Mouse (Mus musculus): ENCODE measurements around the gene Prkcsh. TPM values are rescaled to one million over a fixed set of nuclear protein-coding genes. Genes with fewer than 3 reads are reported as not detected.

Prkcsh gene
- polyA plus RNA-seq, 1 experiment = 35.2 TPM

GRCm38 (mm10) chr9:22054411-22055076 is 51.9 kb downstream of the Prkcsh start:
- H3K27ac ChIP-seq (ENCODE audit: control insufficient read depth, insufficient read depth, low read depth, low read length, poor library complexity) = no peak overlapping the region
- TF ChIP-seq POLR2A (IDR thresholded peaks at IDR 0.05; ENCODE audit: borderline replicate concordance, control insufficient read depth, low read depth, low read length) (0 out of 2 replicates have a peak, but pooled peaks have one; percentile 28), CTCF (IDR thresholded peaks at IDR 0.05; ENCODE audit: control insufficient read depth, insufficient read depth, low read length) (peak; percentile 65)
- H3K4me3 ChIP-seq (replicated peaks; ENCODE audit: control insufficient read depth, low read depth, low read length) = no peak overlapping the region
- WGBS = 4% methylated on average over 32 of the region's 32 CpGs
- no peaks in the 10 kb centered on the region; the same call in 1 of the 2 replicates for H3K4me1 ChIP-seq (ENCODE audit: control insufficient read depth, insufficient read depth, low read length)

- WGBS = 50% methylated on average over 29 of the region's 29 CpGs
- H3K4me3 ChIP-seq (replicated peaks; ENCODE audit: control insufficient read depth, low read depth, low read length) = no peak overlapping the region
- H3K27ac ChIP-seq (ENCODE audit: control insufficient read depth, insufficient read depth, low read depth, low read length, poor library complexity) = no peak overlapping the region
- no peak for TF ChIP-seq POLR2A (IDR thresholded peaks at IDR 0.05; ENCODE audit: borderline replicate concordance, control insufficient read depth, low read depth, low read length)
- TF ChIP-seq CTCF (IDR thresholded peaks at IDR 0.05; ENCODE audit: control insufficient read depth, insufficient read depth, low read length) = no peak
- H3K4me1 ChIP-seq (ENCODE audit: control insufficient read depth, insufficient read depth, low read length) = no peaks in the 10 kb centered on the region; the same call in 1 of the 2 replicates
These were observed 53.1 kb downstream of the Prkcsh start for GRCm38 (mm10) chr9:22055713-22056112.

- no peak for TF ChIP-seq CTCF (IDR thresholded peaks at IDR 0.05; ENCODE audit: control insufficient read depth, insufficient read depth, low read length)
- TF ChIP-seq POLR2A (IDR thresholded peaks at IDR 0.05; ENCODE audit: borderline replicate concordance, control insufficient read depth, low read depth, low read length) = no peak
- Histone ChIP-seq H3K4me3 (replicated peaks; ENCODE audit: control insufficient read depth, low read depth, low read length) (no peak overlapping the region), H3K4me1 (ENCODE audit: control insufficient read depth, insufficient read depth, low read length) (no peaks in the 10 kb centered on the region; the same call in 1 of the 2 replicates), H3K27ac (ENCODE audit: control insufficient read depth, insufficient read depth, low read depth, low read length, poor library complexity) (no peak overlapping the region)
- WGBS = 74% methylated on average over 9 of the region's 9 CpGs
These were observed 53.8 kb downstream of the Prkcsh start for GRCm38 (mm10) chr9:22056303-22056910.

DNA sequence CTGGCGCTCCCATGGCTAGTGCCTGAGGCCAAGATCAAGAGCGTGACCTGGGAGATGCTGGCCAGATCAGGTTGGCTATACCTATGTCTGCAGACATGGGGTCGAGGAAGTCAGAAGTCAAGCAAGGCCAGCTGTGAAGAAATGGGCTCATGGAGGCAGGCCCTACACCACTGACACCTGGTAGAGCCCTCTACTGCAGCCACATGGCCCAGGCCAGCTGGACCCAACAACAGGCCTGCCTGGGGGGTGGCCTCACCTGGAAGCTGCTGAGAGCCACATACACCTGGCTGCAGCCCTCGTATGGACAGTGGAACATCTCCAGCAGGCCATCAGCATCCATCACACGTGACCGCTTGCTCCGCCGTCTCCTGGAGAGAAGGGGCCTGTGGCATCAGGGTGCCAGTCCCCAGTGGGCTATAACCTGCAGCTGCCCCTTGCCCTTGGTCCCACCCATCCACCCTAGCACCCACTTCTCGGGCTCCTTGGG is 54.5 kb downstream of the Prkcsh start:
- no peak overlapping the region for H3K4me3 ChIP-seq (replicated peaks; ENCODE audit: control insufficient read depth, low read depth, low read length)
- WGBS = 90% methylated on average over 9 of the region's 9 CpGs
- no peak overlapping the region for H3K27ac ChIP-seq (ENCODE audit: control insufficient read depth, insufficient read depth, low read depth, low read length, poor library complexity)
- TF ChIP-seq CTCF (IDR thresholded peaks at IDR 0.05; ENCODE audit: control insufficient read depth, insufficient read depth, low read length) (no peak), POLR2A (IDR thresholded peaks at IDR 0.05; ENCODE audit: borderline replicate concordance, control insufficient read depth, low read depth, low read length) (no peak)
- no peaks in the 10 kb centered on the region; the same call in 1 of the 2 replicates for H3K4me1 ChIP-seq (ENCODE audit: control insufficient read depth, insufficient read depth, low read length)

DNA sequence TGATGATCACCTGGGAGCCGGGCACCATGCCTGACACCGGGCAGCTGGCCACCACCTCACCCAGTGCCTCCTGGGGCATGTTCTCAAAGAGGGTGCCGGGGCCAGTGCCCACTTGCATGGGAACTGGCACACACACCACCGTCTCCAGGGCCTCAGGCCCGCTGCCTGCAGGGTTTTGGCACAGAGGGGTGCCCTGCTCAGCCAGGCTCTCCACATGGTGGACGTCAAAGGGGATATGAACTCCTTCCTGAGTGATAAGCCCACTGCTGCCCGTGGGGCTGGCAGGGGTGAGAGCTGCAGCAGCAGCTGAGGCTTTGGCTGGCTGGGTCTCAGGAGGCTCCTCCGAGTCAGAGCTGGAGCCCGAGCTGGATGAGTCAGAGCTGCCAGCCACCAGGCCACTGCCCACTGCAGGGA is 55.4 kb downstream of the Prkcsh start:
- WGBS = 82% methylated on average over 9 of the region's 9 CpGs
- H3K27ac ChIP-seq (ENCODE audit: control insufficient read depth, insufficient read depth, low read depth, low read length, poor library complexity) = no peak overlapping the region
- H3K4me3 ChIP-seq (replicated peaks; ENCODE audit: control insufficient read depth, low read depth, low read length) = no peak overlapping the region
- no peak for TF ChIP-seq POLR2A (IDR thresholded peaks at IDR 0.05; ENCODE audit: borderline replicate concordance, control insufficient read depth, low read depth, low read length)
- no peak for TF ChIP-seq CTCF (IDR thresholded peaks at IDR 0.05; ENCODE audit: control insufficient read depth, insufficient read depth, low read length)
- H3K4me1 ChIP-seq (ENCODE audit: control insufficient read depth, insufficient read depth, low read length) = no peaks in the 10 kb centered on the region; the same call in 1 of the 2 replicates

DNA sequence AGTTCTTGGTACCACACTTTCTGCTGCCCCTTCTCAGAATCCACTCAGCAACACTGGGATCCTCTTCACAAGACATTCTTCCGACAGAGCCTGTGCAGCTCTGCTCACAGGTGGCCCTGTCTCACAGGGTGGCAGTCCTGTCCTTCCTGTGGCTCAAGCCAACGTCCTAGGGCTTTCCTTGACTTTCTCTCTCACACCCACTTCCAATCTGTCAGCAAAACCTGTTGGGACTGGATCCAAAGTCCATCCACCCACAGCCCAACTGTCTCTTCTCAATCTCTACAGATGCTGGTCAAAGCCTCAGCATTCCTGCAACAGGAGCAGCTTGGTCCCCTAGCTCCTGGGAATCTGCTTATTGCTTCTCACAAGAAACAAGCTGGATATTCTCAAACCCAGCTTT is 58.7 kb downstream of the Prkcsh start:
- Histone ChIP-seq H3K27ac (ENCODE audit: control insufficient read depth, insufficient read depth, low read depth, low read length, poor library complexity) (no peak overlapping the region), H3K4me3 (replicated peaks; ENCODE audit: control insufficient read depth, low read depth, low read length) (no peak overlapping the region), H3K4me1 (ENCODE audit: control insufficient read depth, insufficient read depth, low read length) (no peaks in the 10 kb centered on the region; the same call in 1 of the 2 replicates)
- TF ChIP-seq CTCF (IDR thresholded peaks at IDR 0.05; ENCODE audit: control insufficient read depth, insufficient read depth, low read length) (no peak), POLR2A (IDR thresholded peaks at IDR 0.05; ENCODE audit: borderline replicate concordance, control insufficient read depth, low read depth, low read length) (no peak)
- 82% methylated on average over 2 of the region's 2 CpGs for WGBS

Other genes with a start within 250 kb of the Prkcsh start
- 40.1 and 46.6 TPM in 2 replicates for gene Spc24, start 242.5 kb upstream of the Prkcsh start, polyA plus RNA-seq (2011; ENCODE audit: insufficient read depth, insufficient read length, low replicate concordance, missing spikeins)
- gene Kank2, start 204.1 kb upstream of the Prkcsh start, polyA plus RNA-seq (2011; ENCODE audit: insufficient read depth, insufficient read length, low replicate concordance, missing spikeins) = 1.4 and 1.7 TPM in 2 replicates
- not detected in 2 replicates for gene Angptl8, start 167.3 kb upstream of the Prkcsh start, polyA plus RNA-seq (2011; ENCODE audit: insufficient read depth, insufficient read length, low replicate concordance, missing spikeins)
- 6.5 and 7.2 TPM in 2 replicates for gene Dock6, start 150.2 kb upstream of the Prkcsh start, polyA plus RNA-seq (2011; ENCODE audit: insufficient read depth, insufficient read length, low replicate concordance, missing spikeins)
- gene Rab3d, start 84.6 kb upstream of the Prkcsh start, polyA plus RNA-seq (2011; ENCODE audit: insufficient read depth, insufficient read length, low replicate concordance, missing spikeins) = 8.5 and 20.9 TPM in 2 replicates
- gene Ccdc159, start 75.3 kb upstream of the Prkcsh start, polyA plus RNA-seq (2011; ENCODE audit: insufficient read depth, insufficient read length, low replicate concordance, missing spikeins) = not detected in 2 replicates
- gene Tmem205, start 75.2 kb upstream of the Prkcsh start, polyA plus RNA-seq (2011; ENCODE audit: insufficient read depth, insufficient read length, low replicate concordance, missing spikeins) = 9.2 and 37.4 TPM in 2 replicates
- 1.4 and 2.1 TPM in 2 replicates for gene Plppr2, start 65.8 kb upstream of the Prkcsh start, polyA plus RNA-seq (2011; ENCODE audit: insufficient read depth, insufficient read length, low replicate concordance, missing spikeins)
- gene Swsap1, start 47.1 kb upstream of the Prkcsh start, polyA plus RNA-seq (2011; ENCODE audit: insufficient read depth, insufficient read length, low replicate concordance, missing spikeins) = 4.2 and 5.7 TPM in 2 replicates
- gene Epor, start 39.3 kb upstream of the Prkcsh start, polyA plus RNA-seq (2011; ENCODE audit: insufficient read depth, insufficient read length, low replicate concordance, missing spikeins) = 103 and 152 TPM in 2 replicates
- 1.6 and 5.0 TPM in 2 replicates for gene Rgl3, start 13.4 kb upstream of the Prkcsh start, polyA plus RNA-seq (2011; ENCODE audit: insufficient read depth, insufficient read length, low replicate concordance, missing spikeins)
- not detected in 2 replicates for gene Ccdc151, start 172 bp upstream of the Prkcsh start, polyA plus RNA-seq (2011; ENCODE audit: insufficient read depth, insufficient read length, low replicate concordance, missing spikeins)
- 1.1 TPM in 1 of 2 replicates, not detected in the other for gene Elavl3, start 49.2 kb downstream of the Prkcsh start, polyA plus RNA-seq (2011; ENCODE audit: insufficient read depth, insufficient read length, low replicate concordance, missing spikeins)
- not detected in 2 replicates for gene Gm49318, start 68.5 kb downstream of the Prkcsh start, polyA plus RNA-seq (2011; ENCODE audit: insufficient read depth, insufficient read length, low replicate concordance, missing spikeins)
- gene Zfp653, start 68.6 kb downstream of the Prkcsh start, polyA plus RNA-seq (2011; ENCODE audit: insufficient read depth, insufficient read length, low replicate concordance, missing spikeins) = 12.8 and 15.3 TPM in 2 replicates
- 10.4 and 18.7 TPM in 2 replicates for gene Ecsit, start 82.6 kb downstream of the Prkcsh start, polyA plus RNA-seq (2011; ENCODE audit: insufficient read depth, insufficient read length, low replicate concordance, missing spikeins)
- gene Cnn1, start 96.4 kb downstream of the Prkcsh start, polyA plus RNA-seq (2011; ENCODE audit: insufficient read depth, insufficient read length, low replicate concordance, missing spikeins) = not detected in 2 replicates
- gene Elof1, start 114.4 kb downstream of the Prkcsh start, polyA plus RNA-seq (2011; ENCODE audit: insufficient read depth, insufficient read length, low replicate concordance, missing spikeins) = 39.9 and 54.1 TPM in 2 replicates
- 89.7 and 103 TPM in 2 replicates for gene Acp5, start 132.9 kb downstream of the Prkcsh start, polyA plus RNA-seq (2011; ENCODE audit: insufficient read depth, insufficient read length, low replicate concordance, missing spikeins)
- gene Pigyl, start 154.0 kb downstream of the Prkcsh start, polyA plus RNA-seq (2011; ENCODE audit: insufficient read depth, insufficient read length, low replicate concordance, missing spikeins) = 10.5 and 23.3 TPM in 2 replicates
- not detected in 2 replicates for gene Zfp872, start 185.3 kb downstream of the Prkcsh start, polyA plus RNA-seq (2011; ENCODE audit: insufficient read depth, insufficient read length, low replicate concordance, missing spikeins)
- 12.2 and 29.0 TPM in 2 replicates for gene Zfp809, start 222.9 kb downstream of the Prkcsh start, polyA plus RNA-seq (2011; ENCODE audit: insufficient read depth, insufficient read length, low replicate concordance, missing spikeins)